ENCODE assay signal across 1 mouse cellular context in genomic region chr7:140953133-140953532, GRCm38 (mm10).
TF ChIP-seq lines count a peak whose summit lies in the region.

No protein-coding gene starts in this region.

TF ChIP-seq in MEL, 35 proteins besides CTCF, POLR2A, EP300 and RAD21 (continued from another document):
- TF ChIP-seq UBTF (IDR thresholded peaks at IDR 0.05; ENCODE audit: borderline replicate concordance, insufficient read depth, low read depth, low read length) (no peak), GABPA (IDR thresholded peaks at IDR 0.05; ENCODE audit: low read depth, low read length) (no peak), MYC (IDR thresholded peaks at IDR 0.05; ENCODE audit: low read depth, low read length) (no peak), CHD2 (IDR thresholded peaks at IDR 0.05; ENCODE audit: low read length) (no peak), ETS1 (IDR thresholded peaks at IDR 0.05; ENCODE audit: low read depth, low read length) (no peak), USF1 (IDR thresholded peaks at IDR 0.05; ENCODE audit: low read depth, low read length) (no peak), HCFC1 (IDR thresholded peaks at IDR 0.05; ENCODE audit: low read depth, low read length) (no peak), MAZ (IDR thresholded peaks at IDR 0.05; ENCODE audit: low read depth, low read length) (no peak), GATA1 (IDR thresholded peaks at IDR 0.05; ENCODE audit: low read depth, low read length) (no peak)
